Mouse (Mus musculus) thymus, adult 2 months (tissue): ENCODE measurements around the gene Sult2a7. TPM values are rescaled to one million over a fixed set of nuclear protein-coding genes. Genes with fewer than 3 reads are reported as not detected.

ENCODE experiments used
- DNase-seq: peaks from one replicate; pipeline ENCODE4 v3.0.0; 2021
- H3K27ac ChIP-seq: fragments of 200-500 bp; 2 replicates; pipeline ENCODE4 v1.5.1; 2012; ENCODE audit warnings: low read length, control low read depth; ENCODE audit not compliant: control insufficient read depth, insufficient read depth
- H3K27me3 ChIP-seq: fragments of 200-500 bp; 2 replicates; pipeline ENCODE4 v1.6.1; 2012; ENCODE audit warnings: mild to moderate bottlenecking, low read length, moderate library complexity, mixed read lengths; ENCODE audit not compliant: control insufficient read depth, insufficient read depth
- H3K36me3 ChIP-seq: fragments of 200-500 bp; 2 replicates; pipeline ENCODE4 v1.6.1; 2012; ENCODE audit warnings: mild to moderate bottlenecking, low read length, moderate library complexity; ENCODE audit not compliant: control insufficient read depth, insufficient read depth
- H3K4me1 ChIP-seq: fragments of 200-500 bp; replicated peaks from 2 replicates; pipeline ENCODE4 v1.6.1; 2012; ENCODE audit warnings: low read length; ENCODE audit not compliant: control insufficient read depth, insufficient read depth
- H3K4me3 ChIP-seq: fragments of 200-500 bp; 2 replicates; pipeline ENCODE4 v1.5.1; 2012; ENCODE audit warnings: mild to moderate bottlenecking, low read length, control low read depth, moderate library complexity; ENCODE audit not compliant: control insufficient read depth, insufficient read depth
- CTCF ChIP-seq: fragments of 200-500 bp; IDR thresholded peaks from 2 replicates; pipeline ENCODE4 v1.5.1; 2012; ENCODE audit warnings: mild to moderate bottlenecking, control low read depth, low read length, moderate library complexity, borderline replicate concordance; ENCODE audit not compliant: control insufficient read depth, poor library complexity, insufficient read depth; ENCODE audit errors: extremely low read depth
- POLR2A ChIP-seq: fragments of 200-500 bp; IDR thresholded peaks from 2 replicates; pipeline ENCODE4 v1.6.1; 2012; ENCODE audit warnings: mild to moderate bottlenecking, low read length, control low read depth, moderate library complexity; ENCODE audit not compliant: control insufficient read depth, poor library complexity, insufficient read depth; ENCODE audit errors: extremely low read depth
- WGBS: fragments of 180-500 bp; shearing (Covaris S2); methylation state at CpG from one replicate; pipeline ENCODE4 v1.1.7; 2018; 5-methylcytosine and 5-hydroxymethylcytosine counted together
- polyA plus RNA-seq: library from polyadenylated mRNA; depleted of rRNA; stranded (reverse); fragments of >200 nt; gene quantifications from 2 replicates; pipeline ENCODE4 v1.2.3, GENCODE M21; 2012; rRNA removed

Gene Sult2a7
- polyA plus RNA-seq: not detected in 2 replicates

GRCm38 (mm10) chr7:14494130-14494529, at the start of gene Sult2a7:
Sult2a7 (minus strand) TSS chr7:14494230.
- DNase-seq: no peak
- H3K27ac ChIP-seq: no peak within 1 kb of the TSS
- TF ChIP-seq POLR2A (no peak), CTCF (no peak)
- no peaks in the 10 kb centered on the region for H3K27me3 ChIP-seq
- no peaks in the 10 kb centered on the region for H3K36me3 ChIP-seq
- 93% methylated on average over 4 of the region's 4 CpGs for WGBS
- no peak within 1 kb of the TSS for H3K4me3 ChIP-seq
- H3K4me1 ChIP-seq: no peaks in the 10 kb centered on the region

GRCm38 (mm10) chr7:14525280-14525679, 31.2 kb upstream of the Sult2a7 start:
- Histone ChIP-seq H3K4me1 (no peaks in the 10 kb centered on the region), H3K27me3 (no peaks in the 10 kb centered on the region), H3K4me3 (no peak overlapping the region), H3K27ac (no peak overlapping the region), H3K36me3 (no peaks in the 10 kb centered on the region)
- DNase-seq: no peak
- 76% methylated on average over 1 of the region's 1 CpGs for WGBS
- TF ChIP-seq CTCF (no peak), POLR2A (no peak)

- H3K27me3 ChIP-seq: no peaks in the 10 kb centered on the region
- no peaks in the 10 kb centered on the region for H3K36me3 ChIP-seq
- H3K4me3 ChIP-seq: no peak overlapping the region
- no peak for TF ChIP-seq POLR2A
- no peak for TF ChIP-seq CTCF
- no peaks in the 10 kb centered on the region for H3K4me1 ChIP-seq
- WGBS: 94% methylated on average over 1 of the region's 1 CpGs
- DNase-seq: no peak
- H3K27ac ChIP-seq: no peak overlapping the region
Observed at GRCm38 (mm10) chr7:14522636-14523035, 28.6 kb upstream of the Sult2a7 start.

GRCm38 (mm10) chr7:14518301-14518700, 24.3 kb upstream of the Sult2a7 start:
- no peaks in the 10 kb centered on the region for H3K27me3 ChIP-seq
- no peak for DNase-seq
- H3K4me1 ChIP-seq: no peaks in the 10 kb centered on the region
- no peaks in the 10 kb centered on the region for H3K36me3 ChIP-seq
- H3K27ac ChIP-seq: no peak overlapping the region
- TF ChIP-seq POLR2A (no peak), CTCF (no peak)
- H3K4me3 ChIP-seq: no peak overlapping the region
- WGBS: 71% methylated on average over 3 of the region's 3 CpGs

- no peak overlapping the region for H3K27ac ChIP-seq
- no peak for TF ChIP-seq POLR2A
- no peak for TF ChIP-seq CTCF
- 74% methylated on average over 3 of the region's 3 CpGs for WGBS
- no peaks in the 10 kb centered on the region for H3K36me3 ChIP-seq
- no peaks in the 10 kb centered on the region for H3K4me1 ChIP-seq
- no peak for DNase-seq
- H3K4me3 ChIP-seq: no peak overlapping the region
- no peaks in the 10 kb centered on the region for H3K27me3 ChIP-seq
Observed at GRCm38 (mm10) chr7:14492886-14493285, 1.1 kb downstream of the Sult2a7 start.

- Histone ChIP-seq H3K4me3 (no peak within 1 kb of the TSS), H3K27me3 (no peaks in the 10 kb centered on the region), H3K36me3 (no peaks in the 10 kb centered on the region), H3K4me1 (no peaks in the 10 kb centered on the region), H3K27ac (no peak within 1 kb of the TSS)
- TF ChIP-seq POLR2A: no peak
- TF ChIP-seq CTCF: no peak
- DNase-seq: no peak
- 66% methylated on average over 3 of the region's 3 CpGs for WGBS
Observed at GRCm38 (mm10) chr7:14446534-14446933, 47.5 kb downstream of the Sult2a7 start, which contains the start of gene Sult2a8. Sult2a8 (minus strand) TSS chr7:14446769.

GRCm38 (mm10) chr7:14439581-14439980, 54.4 kb downstream of the Sult2a7 start:
- H3K27ac ChIP-seq: no peak overlapping the region
- H3K4me3 ChIP-seq: no peak overlapping the region
- DNase-seq: no peak
- H3K27me3 ChIP-seq: no peaks in the 10 kb centered on the region
- no peaks in the 10 kb centered on the region for H3K36me3 ChIP-seq
- TF ChIP-seq POLR2A (no peak), CTCF (no peak)
- no peaks in the 10 kb centered on the region for H3K4me1 ChIP-seq
